Mouse (Mus musculus) ES-E14 (cell line): ENCODE measurements around the gene Abcc3.

Experiments used
- CHD2 ChIP-seq: IDR thresholded peaks from 2 replicates; pipeline ENCODE4 v1.6.1; 2014; ENCODE audit warnings: mild to moderate bottlenecking, low read depth, low read length, inconsistent platforms
- HCFC1 ChIP-seq: IDR thresholded peaks from 2 replicates; pipeline ENCODE4 v1.6.1; 2012; ENCODE audit warnings: low read length, inconsistent platforms, borderline replicate concordance; ENCODE audit not compliant: insufficient read depth
- MAFK ChIP-seq: IDR thresholded peaks from 2 replicates; pipeline ENCODE4 v1.6.1; 2014; ENCODE audit warnings: mild to moderate bottlenecking, low read depth, low read length, inconsistent platforms; ENCODE audit not compliant: insufficient read depth
- ZC3H11A ChIP-seq: IDR thresholded peaks from 2 replicates; pipeline ENCODE4 v1.6.1; 2012; ENCODE audit warnings: low read depth, mild to moderate bottlenecking, inconsistent platforms, low read length, borderline replicate concordance
- ZNF384 ChIP-seq: IDR thresholded peaks from 2 replicates; pipeline ENCODE4 v1.6.1; 2012; ENCODE audit warnings: low read depth, low read length, inconsistent platforms

GRCm38 (mm10) chr11:94363690-94364089, 29.1 kb downstream of the Abcc3 start:
- TF ChIP-seq HCFC1 (no peak), ZC3H11A (no peak), MAFK (no peak), CHD2 (no peak), ZNF384 (no peak)
